Mouse (Mus musculus) lung, adult 2 months (tissue): ENCODE results near the gene Galns.

Experiments
- CTCF ChIP-seq: fragments of 200-500 bp; IDR thresholded peaks from 2 replicates; pipeline ENCODE4 v1.5.1; 2011; ENCODE audit warnings: mild to moderate bottlenecking, low read length, control low read depth; ENCODE audit not compliant: insufficient read depth
- POLR2A ChIP-seq: fragments of 200-500 bp; IDR thresholded peaks from 2 replicates; pipeline ENCODE4 v1.6.1; 2011; ENCODE audit warnings: low read depth, mild to moderate bottlenecking, control low read depth, low read length, borderline replicate concordance; ENCODE audit errors: extremely low read depth

DNA sequence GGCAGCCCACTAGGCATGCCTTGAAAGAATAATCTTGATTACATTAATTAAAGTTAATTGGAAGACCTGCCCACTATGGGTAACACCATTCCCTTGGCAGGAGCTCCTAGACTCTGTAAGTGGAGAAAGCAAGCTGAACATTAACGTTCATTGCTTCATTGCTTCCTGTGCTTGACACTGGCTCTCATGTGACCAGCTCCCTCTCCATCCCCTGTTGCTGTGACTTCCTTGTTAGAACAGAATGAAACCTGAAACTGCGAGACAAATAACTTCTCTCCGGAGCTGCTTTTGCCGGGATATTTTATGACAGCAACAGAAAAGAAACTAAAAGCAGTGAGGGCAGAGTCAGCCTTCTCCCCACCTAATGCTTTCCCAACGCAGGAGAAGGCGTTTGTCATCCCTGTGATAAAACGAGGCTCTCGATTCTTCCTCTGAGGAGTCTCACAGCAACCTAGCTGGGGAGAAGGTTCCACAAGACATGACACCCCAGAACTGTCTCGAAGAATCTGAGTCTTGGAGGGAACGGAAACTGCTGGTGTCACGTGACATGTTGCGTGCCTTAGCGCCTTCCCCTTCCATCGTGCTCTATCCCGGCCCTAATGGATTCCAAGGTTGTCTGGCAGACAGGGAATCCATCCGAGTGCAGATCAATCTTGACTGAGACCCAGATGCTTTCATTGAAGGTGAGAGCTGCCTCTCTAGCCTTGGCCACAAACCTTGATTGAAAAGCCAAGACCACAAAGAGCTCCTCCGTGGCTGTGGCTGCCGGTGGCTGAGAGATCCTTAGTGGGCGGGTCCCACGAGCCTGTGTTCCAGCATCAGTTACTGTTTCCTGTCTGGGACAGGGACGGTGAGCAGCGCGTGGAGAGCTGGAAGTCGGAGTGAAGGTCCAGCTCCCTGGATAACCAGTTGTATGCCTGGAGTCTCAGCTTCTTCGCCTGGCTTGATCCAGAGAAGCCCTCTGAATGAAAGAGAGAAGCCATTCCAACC is 46.6 kb downstream of the Galns start:
- TF ChIP-seq CTCF: no peak
- TF ChIP-seq POLR2A: no peak
